In the genomic region with DNA sequence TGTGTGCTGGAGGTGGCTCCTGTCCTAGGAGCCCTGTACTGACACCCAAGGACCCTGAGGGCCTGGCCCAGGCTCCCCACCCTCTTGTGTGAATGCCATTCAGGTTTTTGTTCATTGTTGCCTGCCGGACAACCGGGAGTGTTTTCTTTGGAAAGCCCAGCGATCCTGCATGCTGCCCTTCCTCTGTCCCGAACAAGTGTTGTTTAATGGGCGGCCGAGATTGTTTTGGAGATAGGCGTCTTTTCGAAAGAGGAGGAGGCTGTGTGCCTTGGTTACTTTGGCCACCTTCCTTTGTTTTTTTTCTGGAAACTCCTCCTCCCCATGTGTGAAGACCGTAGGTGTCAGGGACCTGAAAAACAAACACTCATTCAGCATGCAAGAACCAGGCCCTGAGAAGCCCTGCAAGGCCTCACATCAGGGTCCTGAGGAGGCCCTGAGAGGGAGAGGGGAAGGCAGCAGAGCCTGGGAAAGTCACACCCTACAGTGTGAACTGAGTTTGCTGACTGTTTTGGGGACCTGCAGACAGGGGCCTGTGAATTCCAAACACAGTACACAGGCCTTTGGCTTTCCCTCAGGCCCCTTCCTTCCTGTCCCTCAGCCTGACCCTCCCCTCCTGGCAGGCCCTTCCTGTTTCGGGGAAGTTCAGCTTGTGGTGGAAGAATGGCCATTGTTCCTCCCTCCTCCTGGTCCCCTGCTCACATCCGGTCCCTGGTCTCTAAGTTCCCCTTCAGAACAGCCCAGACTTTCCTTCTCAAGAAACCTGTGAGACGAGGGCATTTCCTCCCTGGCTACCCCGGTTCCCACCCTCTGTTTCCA, we compare ENCODE assay signal across 8 mouse cellular contexts.
DNase-seq lines count a peak whose midpoint lies in the region; ATAC-seq and TF ChIP-seq lines count a peak whose summit lies in the region.

No protein-coding gene starts in this region.

- H3K27ac ChIP-seq in heart, postnatal 0 days (ENCODE audit: low read depth), result peak overlapping the region; percentile 85

- peak; percentile 49; the same call in 1 of the 2 replicates for TF ChIP-seq EP300 in heart, postnatal 0 days (IDR thresholded peaks at IDR 0.05; ENCODE audit: low read depth)

- no peak for TF ChIP-seq CTCF in heart, postnatal 0 days (IDR thresholded peaks at IDR 0.05; ENCODE audit: low read depth)

- peak; percentile 62 to 65 for DNase-seq in right cerebral cortex, postnatal 10 days (ENCODE audit: low spot score in 2 of 2)
- no peak for DNase-seq in right cerebral cortex, adult 18-20 months
- peak; percentile 49 for DNase-seq in embryo, embryonic 10.5 days (ENCODE audit: low spot score)
- peak; percentile 81 for DNase-seq in heart, postnatal 0 days (ENCODE audit: low spot score)
- DNase-seq in kidney, postnatal 25 days, result peak; percentile 70 to 93
- no peak for DNase-seq in cerebellum, postnatal 14 days
- no peak for DNase-seq in T-cell, adult 2 months (ENCODE audit: low spot score)

- peak; percentile 80 for ATAC-seq in heart, postnatal 0 days (ENCODE audit: insufficient read depth, low read depth)
- ATAC-seq in megakaryocyte, adult 5-6 weeks (ENCODE audit: poor library complexity, severe bottlenecking), result peak; percentile 65

- WGBS in heart, postnatal 0 days, result 52% methylated on average over 13 of the region's 13 CpGs

- H3K36me3 ChIP-seq in heart, postnatal 0 days (replicated peaks; ENCODE audit: control insufficient read depth, insufficient read depth, low read length), result no peaks in the 10 kb centered on the region

- H3K27me3 ChIP-seq in heart, postnatal 0 days (ENCODE audit: control insufficient read depth, insufficient read depth, low read length), result 0 out of 2 replicates have a peak, but pooled peaks cover 4% of the 10 kb centered on the region

- H3K4me2 ChIP-seq in heart, postnatal 0 days (ENCODE audit: low read depth, low read length), result no peak overlapping the region

- peaks cover 27% of the 10 kb centered on the region for H3K4me1 ChIP-seq in heart, postnatal 0 days (ENCODE audit: control insufficient read depth, insufficient read depth)

- H3K9ac ChIP-seq in heart, postnatal 0 days (replicated peaks; ENCODE audit: low read depth, low read length), result no peak overlapping the region

- H3K4me3 ChIP-seq in heart, postnatal 0 days (ENCODE audit: low read depth, low read length), result no peak overlapping the region

- H3K9me3 ChIP-seq in heart, postnatal 0 days (replicated peaks; ENCODE audit: control insufficient read depth, low read length), result no peaks in the 10 kb centered on the region

Comparison
In these comparisons a context has a peak if more than half of its experiments do, and no peak if none do; other contexts are left out.
1. DNase-seq: peak in right cerebral cortex, postnatal 10 days (2 of 2), embryo, embryonic 10.5 days (single experiment), heart, postnatal 0 days (single experiment) and kidney, postnatal 25 days (2 of 2); none in right cerebral cortex, adult 18-20 months (single experiment), cerebellum, postnatal 14 days (0 of 2) and T-cell, adult 2 months (single experiment).